Mouse (Mus musculus): Measurements from ENCODE around the gene Tlnrd1.

- TF ChIP-seq CTCF (IDR thresholded peaks at IDR 0.05; ENCODE audit: low read depth) (no peak), EP300 (IDR thresholded peaks at IDR 0.05; ENCODE audit: low read depth) (no peak)
Observed at GRCm38 (mm10) chr7:83857208-83857488, 27.0 kb downstream of the Tlnrd1 start.
